Mouse (Mus musculus): ENCODE measurements at regions not wholly inside any gene's neighbourhood (a gene's known extent, or its start where the extent isn't known, plus 50 kb on each side); places are given as distances from the start of the nearest gene placed in this dataset.

GRCm38 (mm10) chr13:60049703-60050102 lies 127.5 kb downstream of the Gas1 start:
- H3K4me3 ChIP-seq (ENCODE audit: low read depth, low read length) = no peak overlapping the region
- no peak for DNase-seq (ENCODE audit: low spot score)
- H3K27ac ChIP-seq (ENCODE audit: low read depth, low read length) = no peak overlapping the region
- no peak for ATAC-seq (replicated peaks; ENCODE audit: low FRiP score)
- 74% methylated on average over 3 of the region's 3 CpGs for WGBS
- no peaks in the 10 kb centered on the region for H3K36me3 ChIP-seq (ENCODE audit: control insufficient read depth, insufficient read depth, low read length)
- H3K4me2 ChIP-seq = no peak overlapping the region
- no peaks in the 10 kb centered on the region for H3K4me1 ChIP-seq (replicated peaks; ENCODE audit: control insufficient read depth, insufficient read depth, low read length)
- H3K9me3 ChIP-seq (ENCODE audit: control insufficient read depth, low read length) = no peaks in the 10 kb centered on the region
- H3K9ac ChIP-seq (ENCODE audit: low read depth, low read length) = no peak overlapping the region
- H3K27me3 ChIP-seq (replicated peaks; ENCODE audit: control insufficient read depth, insufficient read depth, low read length) = no peaks in the 10 kb centered on the region

GRCm38 (mm10) chr13:60047791-60048730 lies 129.1 kb downstream of the Gas1 start:
- Histone ChIP-seq H3K9me3 (ENCODE audit: control insufficient read depth, low read length) (no peaks in the 10 kb centered on the region), H3K4me2 (no peak overlapping the region), H3K27me3 (replicated peaks; ENCODE audit: control insufficient read depth, insufficient read depth, low read length) (no peaks in the 10 kb centered on the region), H3K4me3 (ENCODE audit: low read depth, low read length) (no peak overlapping the region), H3K4me1 (replicated peaks; ENCODE audit: control insufficient read depth, insufficient read depth, low read length) (no peaks in the 10 kb centered on the region), H3K36me3 (ENCODE audit: control insufficient read depth, insufficient read depth, low read length) (no peaks in the 10 kb centered on the region), H3K9ac (ENCODE audit: low read depth, low read length) (no peak overlapping the region), H3K27ac (ENCODE audit: low read depth, low read length) (no peak overlapping the region)
- DNase-seq (ENCODE audit: low spot score) = no peak
- 62% methylated on average over 9 of the region's 9 CpGs for WGBS
- no peak for ATAC-seq (replicated peaks; ENCODE audit: low FRiP score)

GRCm38 (mm10) chr13:60045752-60046151 lies 131.4 kb downstream of the Gas1 start:
- WGBS = 69% methylated on average over 4 of the region's 4 CpGs

GRCm38 (mm10) chr13:60044876-60045275 lies 132.3 kb downstream of the Gas1 start:
- Histone ChIP-seq H3K4me1 (replicated peaks; ENCODE audit: control insufficient read depth, insufficient read depth, low read length) (no peaks in the 10 kb centered on the region), H3K27me3 (replicated peaks; ENCODE audit: control insufficient read depth, insufficient read depth, low read length) (no peaks in the 10 kb centered on the region), H3K27ac (ENCODE audit: low read depth, low read length) (no peak overlapping the region), H3K9me3 (ENCODE audit: control insufficient read depth, low read length) (no peaks in the 10 kb centered on the region), H3K4me3 (ENCODE audit: low read depth, low read length) (no peak overlapping the region), H3K9ac (ENCODE audit: low read depth, low read length) (no peak overlapping the region), H3K36me3 (ENCODE audit: control insufficient read depth, insufficient read depth, low read length) (no peaks in the 10 kb centered on the region), H3K4me2 (no peak overlapping the region)
- DNase-seq (ENCODE audit: low spot score) (no peak), ATAC-seq (replicated peaks; ENCODE audit: low FRiP score) (no peak)
- 52% methylated on average over 6 of the region's 6 CpGs for WGBS

More at GRCm38 (mm10) chr13:60045752-60046151, 131.4 kb downstream of the Gas1 start:
- Histone ChIP-seq H3K27me3 (replicated peaks; ENCODE audit: control insufficient read depth, insufficient read depth, low read length) (no peaks in the 10 kb centered on the region), H3K9ac (ENCODE audit: low read depth, low read length) (no peak overlapping the region), H3K4me1 (replicated peaks; ENCODE audit: control insufficient read depth, insufficient read depth, low read length) (no peaks in the 10 kb centered on the region), H3K4me3 (ENCODE audit: low read depth, low read length) (no peak overlapping the region), H3K4me2 (no peak overlapping the region), H3K36me3 (ENCODE audit: control insufficient read depth, insufficient read depth, low read length) (no peaks in the 10 kb centered on the region), H3K9me3 (ENCODE audit: control insufficient read depth, low read length) (no peaks in the 10 kb centered on the region), H3K27ac (ENCODE audit: low read depth, low read length) (no peak overlapping the region)
- ATAC-seq (replicated peaks; ENCODE audit: low FRiP score) (no peak), DNase-seq (ENCODE audit: low spot score) (no peak)

- WGBS = 61% methylated on average over 2 of the region's 2 CpGs
- ATAC-seq (replicated peaks; ENCODE audit: low FRiP score) = no peak
- H3K4me1 ChIP-seq (replicated peaks; ENCODE audit: control insufficient read depth, insufficient read depth, low read length) = no peaks in the 10 kb centered on the region
Observed at GRCm38 (mm10) chr13:60042443-60042842, 134.7 kb downstream of the Gas1 start.

GRCm38 (mm10) chr13:60035536-60036130 lies 141.5 kb downstream of the Gas1 start:
- 81% methylated on average over 7 of the region's 7 CpGs for whole genome bisulfite sequencing
- no peaks in the 10 kb centered on the region for H3K27me3 ChIP-seq (replicated peaks; ENCODE audit: control insufficient read depth, insufficient read depth, low read length)
- no peak overlapping the region for H3K27ac ChIP-seq (ENCODE audit: low read depth, low read length)
- no peaks in the 10 kb centered on the region for H3K4me1 ChIP-seq (replicated peaks; ENCODE audit: control insufficient read depth, insufficient read depth, low read length)
- H3K36me3 ChIP-seq (ENCODE audit: control insufficient read depth, insufficient read depth, low read length) = no peaks in the 10 kb centered on the region
- no peak overlapping the region for H3K4me2 ChIP-seq
- no peaks in the 10 kb centered on the region for H3K9me3 ChIP-seq (ENCODE audit: control insufficient read depth, low read length)
- H3K4me3 ChIP-seq (ENCODE audit: low read depth, low read length) = no peak overlapping the region
- DNase-seq (ENCODE audit: low spot score) (no peak), ATAC-seq (replicated peaks; ENCODE audit: low FRiP score) (no peak)
- no peak overlapping the region for H3K9ac ChIP-seq (ENCODE audit: low read depth, low read length)

More at GRCm38 (mm10) chr13:60042443-60042842, 134.7 kb downstream of the Gas1 start:
- DNase-seq (ENCODE audit: low spot score) = no peak
- Histone ChIP-seq H3K27ac (ENCODE audit: low read depth, low read length) (no peak overlapping the region), H3K4me2 (no peak overlapping the region), H3K9me3 (ENCODE audit: control insufficient read depth, low read length) (no peaks in the 10 kb centered on the region), H3K4me3 (ENCODE audit: low read depth, low read length) (no peak overlapping the region), H3K36me3 (ENCODE audit: control insufficient read depth, insufficient read depth, low read length) (no peaks in the 10 kb centered on the region), H3K9ac (ENCODE audit: low read depth, low read length) (no peak overlapping the region), H3K27me3 (replicated peaks; ENCODE audit: control insufficient read depth, insufficient read depth, low read length) (no peaks in the 10 kb centered on the region)

DNA sequence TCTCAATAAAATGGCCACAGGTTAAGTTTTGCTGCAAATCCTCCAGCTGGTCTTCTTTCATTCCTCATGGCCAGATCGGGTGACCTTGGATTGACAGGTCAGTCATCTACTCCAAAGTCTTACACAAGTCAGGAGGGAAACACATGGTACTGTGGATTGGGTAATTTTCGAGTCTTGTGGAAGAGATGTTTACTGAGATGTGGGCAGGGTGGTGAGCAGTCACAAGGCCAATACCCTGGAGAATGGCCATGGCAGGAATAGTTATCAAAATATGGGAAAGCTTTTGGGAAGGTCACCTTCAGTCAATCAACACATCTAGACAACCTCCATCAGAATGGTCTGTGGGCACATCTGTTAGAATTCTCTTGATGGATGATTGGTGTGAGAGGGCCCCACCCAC lies 144.0 kb downstream of the Gas1 start:
- no peaks in the 10 kb centered on the region for H3K4me1 ChIP-seq (replicated peaks; ENCODE audit: control insufficient read depth, insufficient read depth, low read length)
- 69% methylated on average over 2 of the region's 2 CpGs for WGBS
- no peaks in the 10 kb centered on the region; the same call in 1 of the 2 replicates for H3K9me3 ChIP-seq (ENCODE audit: control insufficient read depth, low read length)
- H3K27me3 ChIP-seq (replicated peaks; ENCODE audit: control insufficient read depth, insufficient read depth, low read length) = no peaks in the 10 kb centered on the region
- no peaks in the 10 kb centered on the region for H3K36me3 ChIP-seq (ENCODE audit: control insufficient read depth, insufficient read depth, low read length)
- ATAC-seq (replicated peaks; ENCODE audit: low FRiP score) (no peak), DNase-seq (ENCODE audit: low spot score) (no peak)
- H3K4me3 ChIP-seq (ENCODE audit: low read depth, low read length) = no peak overlapping the region
- no peak overlapping the region for H3K9ac ChIP-seq (ENCODE audit: low read depth, low read length)
- no peak overlapping the region for H3K4me2 ChIP-seq
- no peak overlapping the region for H3K27ac ChIP-seq (ENCODE audit: low read depth, low read length)

GRCm38 (mm10) chr13:60032586-60032985 lies 144.6 kb downstream of the Gas1 start:
- no peaks in the 10 kb centered on the region for H3K36me3 ChIP-seq (ENCODE audit: control insufficient read depth, insufficient read depth, low read length)
- H3K27me3 ChIP-seq (replicated peaks; ENCODE audit: control insufficient read depth, insufficient read depth, low read length) = no peaks in the 10 kb centered on the region
- no peaks in the 10 kb centered on the region for H3K4me1 ChIP-seq (replicated peaks; ENCODE audit: control insufficient read depth, insufficient read depth, low read length)
- no peak overlapping the region for H3K4me3 ChIP-seq (ENCODE audit: low read depth, low read length)
- DNase-seq (ENCODE audit: low spot score) (no peak), ATAC-seq (replicated peaks; ENCODE audit: low FRiP score) (no peak)
- H3K9me3 ChIP-seq (ENCODE audit: control insufficient read depth, low read length) = no peaks in the 10 kb centered on the region; the same call in 1 of the 2 replicates
- 87% methylated on average over 5 of the region's 5 CpGs for WGBS
- H3K27ac ChIP-seq (ENCODE audit: low read depth, low read length) = no peak overlapping the region
- no peak overlapping the region for H3K4me2 ChIP-seq
- no peak overlapping the region for H3K9ac ChIP-seq (ENCODE audit: low read depth, low read length)
